Mouse (Mus musculus) CD8-positive naive resting alpha-beta T cell, adult 57 days (primary cell): ENCODE measurements around the gene Sfta2. TPM values are rescaled to one million over a fixed set of nuclear protein-coding genes. Genes with fewer than 3 reads are reported as not detected.

Experiments used
- total RNA-seq: library from RNA; stranded (reverse); gene quantifications from one replicate; pipeline ENCODE4 v1.2.4, GENCODE M21; 2023

Gene Sfta2
- not detected for total RNA-seq

GRCm38 (mm10) chr17:35601249-35601648 is at the start of gene Sfta2:
Gene Sfta2, plus strand, starts transcription at chr17:35601549.

GRCm38 (mm10) chr17:35551881-35552414 is 49.4 kb upstream of the Sfta2 start, which contains the start of gene Cdsn:
Gene Cdsn, plus strand, starts transcription at chr17:35552128.

GRCm38 (mm10) chr17:35567150-35567549 is 34.2 kb upstream of the Sfta2 start, which contains the start of gene 2300002M23Rik:
Gene 2300002M23Rik, plus strand, starts transcription at chr17:35567450.

GRCm38 (mm10) chr17:35626537-35626936 is 25.2 kb downstream of the Sfta2 start, which contains the start of gene Gm9573:
Gene Gm9573, minus strand, starts transcription at chr17:35626637.

GRCm38 (mm10) chr17:35643609-35644236 is 42.4 kb downstream of the Sfta2 start, which contains the start of gene Mucl3:
Gene Mucl3, minus strand, starts transcription at chr17:35643695.

GRCm38 (mm10) chr17:35667334-35668065 is 66.2 kb downstream of the Sfta2 start, which contains the start of gene Vars2:
Gene Vars2, minus strand, starts transcription at chr17:35667592.

GRCm38 (mm10) chr17:35673416-35674035 is 72.2 kb downstream of the Sfta2 start, which contains the start of gene Gtf2h4:
Gene Gtf2h4, minus strand, starts transcription at chr17:35673739.

Other genes with a start within 250 kb of the Sfta2 start
- gene H2-Q4, start 221.9 kb upstream of the Sfta2 start, total RNA-seq: 491 TPM
- gene H2-Q6, start 176.7 kb upstream of the Sfta2 start, total RNA-seq: 143 TPM
- gene H2-Q7, start 162.4 kb upstream of the Sfta2 start, total RNA-seq: 493 TPM
- 62.6 TPM for gene H2-Q10, start 131.5 kb upstream of the Sfta2 start, total RNA-seq
- gene Pou5f1, start 95.5 kb upstream of the Sfta2 start, total RNA-seq: 1.3 TPM
- gene Tcf19, start 84.7 kb upstream of the Sfta2 start, total RNA-seq: 6.7 TPM
- 12.5 TPM for gene Cchcr1, start 84.4 kb upstream of the Sfta2 start, total RNA-seq
- gene Psors1c2, start 68.3 kb upstream of the Sfta2 start, total RNA-seq: not detected
- gene Cdsn, start 49.4 kb upstream of the Sfta2 start, total RNA-seq: not detected
- gene 2300002M23Rik, start 34.1 kb upstream of the Sfta2 start, total RNA-seq: not detected
- not detected for gene Gm9573, start 25.1 kb downstream of the Sfta2 start, total RNA-seq
- not detected for gene Mucl3, start 42.1 kb downstream of the Sfta2 start, total RNA-seq
- gene Vars2, start 66.0 kb downstream of the Sfta2 start, total RNA-seq: 45.6 TPM
- 15.9 TPM for gene Gtf2h4, start 72.2 kb downstream of the Sfta2 start, total RNA-seq
- gene Ddr1, start 103.1 kb downstream of the Sfta2 start, total RNA-seq: 10.0 TPM
- 10.8 TPM for gene Ier3, start 220.1 kb downstream of the Sfta2 start, total RNA-seq
- 52.4 TPM for gene Flot1, start 221.7 kb downstream of the Sfta2 start, total RNA-seq
- 692 TPM for gene Tubb5, start 236.8 kb downstream of the Sfta2 start, total RNA-seq
- 76.2 TPM for gene Mdc1, start 240.0 kb downstream of the Sfta2 start, total RNA-seq